Mouse (Mus musculus): ENCODE data around the gene Stmnd1. TPM values are rescaled to one million over a fixed set of nuclear protein-coding genes. Genes with fewer than 3 reads are reported as not detected.
"Not testable (repeated sequence)": the region's sequence is repeated elsewhere in the genome, so short reads cannot be mapped to it uniquely, and the experiment has no call there.

Stmnd1 gene
- polyA plus RNA-seq, 1 experiment, result not detected

DNA sequence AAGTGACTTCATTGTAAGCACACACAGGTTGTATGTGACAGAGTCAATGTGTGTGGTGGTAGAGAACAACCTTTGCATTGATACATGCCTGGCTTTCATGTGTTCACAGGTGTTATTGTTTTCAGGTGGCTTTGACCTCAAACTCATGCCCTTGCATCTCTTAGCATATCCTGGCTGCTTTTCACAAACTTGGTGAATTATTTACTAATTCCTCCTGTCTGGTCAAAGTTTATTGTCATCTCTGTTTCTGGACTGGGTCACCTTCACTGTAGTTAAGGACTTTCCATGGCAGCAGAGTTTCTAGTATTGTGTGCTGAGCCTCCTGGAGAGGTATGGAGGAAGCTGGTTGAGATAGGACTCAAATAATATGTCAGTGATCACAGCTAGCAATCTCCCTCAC lies 20.8 kb downstream of the Stmnd1 start:
- no peak for DNase-seq (ENCODE audit: low read depth)
- TF ChIP-seq POLR2A (IDR thresholded peaks at IDR 0.05; ENCODE audit: borderline replicate concordance, extremely low read depth, insufficient read depth, insufficient read length, poor library complexity, severe bottlenecking) (no peak), CTCF (IDR thresholded peaks at IDR 0.05; ENCODE audit: borderline replicate concordance, extremely low read depth, insufficient read depth, insufficient read length) (no peak)

GRCm38 (mm10) chr13:46297701-46298100 lies 24.2 kb downstream of the Stmnd1 start:
- TF ChIP-seq CTCF (IDR thresholded peaks at IDR 0.05; ENCODE audit: borderline replicate concordance, extremely low read depth, insufficient read depth, insufficient read length) (no peak), POLR2A (IDR thresholded peaks at IDR 0.05; ENCODE audit: borderline replicate concordance, extremely low read depth, insufficient read depth, insufficient read length, poor library complexity, severe bottlenecking) (no peak)
- no peak for DNase-seq (ENCODE audit: low read depth)

DNA sequence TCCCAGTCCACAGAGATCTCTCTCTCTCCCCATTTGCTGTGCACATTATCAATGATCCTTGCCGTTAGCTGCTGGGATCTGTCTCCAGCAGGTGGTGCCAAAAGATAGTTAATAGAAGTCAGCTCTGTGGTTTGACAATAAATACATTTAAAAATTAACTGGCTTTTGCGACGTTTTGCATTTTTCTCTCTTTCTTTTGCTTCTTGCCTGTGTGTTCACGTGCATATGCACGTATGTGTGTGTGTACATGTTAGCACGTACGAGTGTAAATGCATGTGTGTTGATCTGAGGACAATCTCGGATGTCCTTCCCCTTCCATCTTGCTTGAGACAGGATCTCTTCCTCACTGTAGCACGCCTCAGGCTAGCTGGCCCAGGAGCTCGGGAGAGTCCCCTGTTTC lies 37.3 kb downstream of the Stmnd1 start:
- TF ChIP-seq CTCF (IDR thresholded peaks at IDR 0.05; ENCODE audit: borderline replicate concordance, extremely low read depth, insufficient read depth, insufficient read length) (peak; percentile 78; the same call in 1 of the 2 replicates), POLR2A (IDR thresholded peaks at IDR 0.05; ENCODE audit: borderline replicate concordance, extremely low read depth, insufficient read depth, insufficient read length, poor library complexity, severe bottlenecking) (no peak)
- DNase-seq (ENCODE audit: low read depth), result peak; percentile 85

DNA sequence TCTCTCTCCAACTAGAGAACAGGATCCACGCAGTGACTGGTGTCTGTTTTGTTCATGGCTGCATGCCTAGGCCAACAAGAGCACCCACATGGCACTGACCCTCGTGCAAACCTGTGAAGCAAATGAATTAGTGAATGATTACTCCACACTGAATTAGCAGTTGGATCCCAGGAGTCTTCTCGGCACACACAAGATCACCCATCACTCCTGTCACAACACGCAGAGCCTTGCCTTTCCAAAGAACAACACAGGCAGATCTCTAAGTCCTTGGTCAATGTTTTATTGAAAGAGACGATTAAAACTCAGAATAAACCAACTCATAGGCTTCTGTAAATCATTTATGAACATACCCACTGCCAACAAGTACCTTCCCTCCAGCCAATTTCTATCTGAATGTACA lies 39.7 kb downstream of the Stmnd1 start:
- no peak for DNase-seq (ENCODE audit: low read depth)
- TF ChIP-seq POLR2A (IDR thresholded peaks at IDR 0.05; ENCODE audit: borderline replicate concordance, extremely low read depth, insufficient read depth, insufficient read length, poor library complexity, severe bottlenecking) (no peak), CTCF (IDR thresholded peaks at IDR 0.05; ENCODE audit: borderline replicate concordance, extremely low read depth, insufficient read depth, insufficient read length) (no peak)

DNA sequence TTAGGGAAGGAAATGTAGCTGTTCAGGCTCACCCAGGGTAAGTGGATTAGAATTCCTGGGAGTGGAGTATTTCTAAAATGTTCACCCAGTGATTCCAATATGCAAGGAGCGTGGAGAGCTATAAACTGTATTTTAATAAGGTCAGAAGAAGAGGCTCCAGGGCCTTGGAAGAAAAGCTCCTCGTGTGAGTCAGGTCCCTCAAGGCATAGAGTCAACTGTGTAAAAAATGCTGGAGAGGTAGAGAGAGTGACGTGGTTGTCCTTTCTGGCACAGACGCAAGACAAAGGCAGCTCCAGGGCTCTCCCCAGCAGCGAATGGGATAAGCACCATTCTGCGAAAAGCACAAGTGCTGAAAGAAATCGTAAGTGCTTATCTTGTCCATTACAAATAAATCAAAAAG lies 41.6 kb downstream of the Stmnd1 start:
- no peak for TF ChIP-seq CTCF (IDR thresholded peaks at IDR 0.05; ENCODE audit: borderline replicate concordance, extremely low read depth, insufficient read depth, insufficient read length)
- no peak for TF ChIP-seq POLR2A (IDR thresholded peaks at IDR 0.05; ENCODE audit: borderline replicate concordance, extremely low read depth, insufficient read depth, insufficient read length, poor library complexity, severe bottlenecking)
- no peak for DNase-seq (ENCODE audit: low read depth)

DNA sequence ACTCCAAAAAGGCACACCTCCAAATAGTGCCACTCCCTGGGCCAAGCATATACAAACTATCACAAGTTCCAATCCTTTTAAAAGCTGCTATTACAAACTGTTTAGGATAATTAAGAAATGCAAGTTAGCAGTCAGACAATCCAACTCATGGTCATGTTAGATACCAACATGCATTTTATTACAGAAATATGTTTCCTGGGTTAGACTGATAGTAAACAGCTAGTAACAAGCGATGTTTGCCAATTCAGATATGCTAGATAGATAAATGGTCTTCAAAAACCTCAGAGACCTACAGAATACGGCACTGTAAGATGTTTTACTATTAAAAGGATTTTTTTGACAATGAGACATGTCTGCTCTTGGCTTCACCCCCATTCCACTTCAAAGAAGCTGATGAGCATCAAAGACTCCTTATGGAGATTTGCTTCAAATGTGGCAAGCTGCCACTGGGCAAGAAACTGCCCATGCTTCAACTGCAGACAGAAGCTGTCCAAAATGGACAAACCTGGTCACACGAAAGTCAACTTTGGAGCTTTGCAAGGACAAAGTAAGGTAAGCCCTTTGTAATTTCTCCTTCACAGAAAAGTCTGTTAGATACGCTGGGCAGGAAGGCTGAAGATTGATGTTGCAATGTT lies 52.9 kb downstream of the Stmnd1 start:
- DNase-seq (ENCODE audit: low read depth), result no peak
- no peak for TF ChIP-seq POLR2A (IDR thresholded peaks at IDR 0.05; ENCODE audit: borderline replicate concordance, extremely low read depth, insufficient read depth, insufficient read length, poor library complexity, severe bottlenecking)
- TF ChIP-seq CTCF (IDR thresholded peaks at IDR 0.05; ENCODE audit: borderline replicate concordance, extremely low read depth, insufficient read depth, insufficient read length), result no peak

DNA sequence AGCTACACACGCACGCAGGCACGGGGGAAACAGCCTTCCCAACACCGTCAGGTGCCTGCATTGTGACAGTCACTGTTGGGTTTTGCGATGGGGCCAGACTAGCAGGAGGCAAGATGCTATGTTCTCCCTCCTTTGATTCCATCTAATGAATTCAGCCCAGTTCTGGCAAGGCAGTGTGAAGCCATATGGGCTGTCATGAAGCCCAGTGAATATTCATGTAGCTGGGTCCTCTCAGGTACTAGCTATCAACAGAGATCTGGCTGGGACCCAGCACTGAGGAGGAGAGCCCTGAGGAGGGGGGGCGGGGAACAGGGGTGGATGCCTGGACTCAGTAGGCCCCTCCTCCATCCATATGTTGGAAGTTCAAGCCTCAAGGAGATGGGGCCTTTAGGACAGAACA lies 61.5 kb downstream of the Stmnd1 start:
- DNase-seq (ENCODE audit: low read depth), result peak; percentile 94
- no peak for TF ChIP-seq CTCF (IDR thresholded peaks at IDR 0.05; ENCODE audit: borderline replicate concordance, extremely low read depth, insufficient read depth, insufficient read length)
- no peak for TF ChIP-seq POLR2A (IDR thresholded peaks at IDR 0.05; ENCODE audit: borderline replicate concordance, extremely low read depth, insufficient read depth, insufficient read length, poor library complexity, severe bottlenecking)

GRCm38 (mm10) chr13:46336281-46336680 lies 62.8 kb downstream of the Stmnd1 start:
- DNase-seq (ENCODE audit: low read depth), result not testable (repeated sequence)

DNA sequence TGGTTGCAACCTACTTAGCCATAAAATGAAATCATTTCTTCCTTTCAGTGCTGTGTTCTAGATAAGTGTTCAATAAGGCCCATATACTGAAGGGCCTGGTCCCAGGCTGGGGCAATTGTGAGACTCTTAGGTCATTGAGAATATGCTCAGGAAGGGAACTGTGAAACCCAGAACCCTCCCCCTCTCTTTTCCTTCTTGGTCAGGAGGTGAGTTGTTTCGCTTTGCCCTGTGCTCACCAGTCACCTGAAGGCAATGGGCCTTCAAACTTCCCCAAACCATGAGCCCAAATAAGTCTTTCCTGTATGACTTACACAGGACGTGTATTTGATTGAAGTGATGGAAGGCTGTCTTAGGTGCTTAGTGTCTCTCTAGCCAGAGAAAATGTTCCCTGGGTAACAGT lies 64.3 kb downstream of the Stmnd1 start:
- TF ChIP-seq CTCF (IDR thresholded peaks at IDR 0.05; ENCODE audit: borderline replicate concordance, extremely low read depth, insufficient read depth, insufficient read length) (no peak), POLR2A (IDR thresholded peaks at IDR 0.05; ENCODE audit: borderline replicate concordance, extremely low read depth, insufficient read depth, insufficient read length, poor library complexity, severe bottlenecking) (no peak)

DNA sequence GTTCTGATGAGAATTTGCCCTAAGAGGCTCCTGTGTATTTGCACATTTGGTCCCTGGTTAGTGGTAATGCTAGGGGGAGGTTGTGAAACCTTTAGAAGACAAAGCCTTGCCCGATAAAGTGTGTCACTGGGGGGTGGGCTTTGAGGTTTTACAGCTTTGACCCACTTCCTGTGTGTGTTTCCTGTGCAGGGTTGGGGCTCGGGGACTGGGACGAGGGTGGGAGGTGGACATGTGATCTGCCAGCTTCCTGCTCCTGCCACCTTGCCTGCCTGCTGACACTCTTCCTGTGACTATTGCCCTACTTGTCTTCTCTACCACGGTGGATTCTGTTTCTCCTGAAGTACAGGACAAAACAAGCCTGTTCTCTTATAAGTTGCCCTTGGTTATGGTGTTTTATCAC lies 66.4 kb downstream of the Stmnd1 start:
- no peak for DNase-seq (ENCODE audit: low read depth)
- TF ChIP-seq POLR2A (IDR thresholded peaks at IDR 0.05; ENCODE audit: borderline replicate concordance, extremely low read depth, insufficient read depth, insufficient read length, poor library complexity, severe bottlenecking), result no peak
- no peak for TF ChIP-seq CTCF (IDR thresholded peaks at IDR 0.05; ENCODE audit: borderline replicate concordance, extremely low read depth, insufficient read depth, insufficient read length)

More for the DNA sequence above, 64.3 kb downstream of the Stmnd1 start:
- DNase-seq (ENCODE audit: low read depth), result no peak

DNA sequence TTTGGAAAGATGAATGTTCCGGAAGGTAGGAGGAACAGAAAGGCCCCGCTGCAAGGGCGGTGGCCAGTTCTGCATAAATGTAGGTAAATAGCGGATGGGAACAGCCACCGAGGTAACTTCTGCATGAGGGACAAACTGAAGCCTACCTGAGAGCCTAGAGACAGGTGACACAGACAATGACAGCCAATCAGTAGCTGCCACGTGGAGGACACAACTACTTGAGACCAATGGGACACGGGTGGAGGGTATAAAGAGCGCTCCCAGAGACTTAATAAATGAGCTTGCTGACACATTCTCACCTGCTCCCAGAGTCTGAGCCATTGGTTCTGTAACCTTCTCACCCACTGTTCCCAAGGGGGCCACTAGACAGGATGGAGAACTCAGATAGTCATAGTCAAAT lies 67.1 kb downstream of the Stmnd1 start:
- DNase-seq (ENCODE audit: low read depth), result no peak
- TF ChIP-seq POLR2A (IDR thresholded peaks at IDR 0.05; ENCODE audit: borderline replicate concordance, extremely low read depth, insufficient read depth, insufficient read length, poor library complexity, severe bottlenecking) (no peak), CTCF (IDR thresholded peaks at IDR 0.05; ENCODE audit: borderline replicate concordance, extremely low read depth, insufficient read depth, insufficient read length) (no peak)

DNA sequence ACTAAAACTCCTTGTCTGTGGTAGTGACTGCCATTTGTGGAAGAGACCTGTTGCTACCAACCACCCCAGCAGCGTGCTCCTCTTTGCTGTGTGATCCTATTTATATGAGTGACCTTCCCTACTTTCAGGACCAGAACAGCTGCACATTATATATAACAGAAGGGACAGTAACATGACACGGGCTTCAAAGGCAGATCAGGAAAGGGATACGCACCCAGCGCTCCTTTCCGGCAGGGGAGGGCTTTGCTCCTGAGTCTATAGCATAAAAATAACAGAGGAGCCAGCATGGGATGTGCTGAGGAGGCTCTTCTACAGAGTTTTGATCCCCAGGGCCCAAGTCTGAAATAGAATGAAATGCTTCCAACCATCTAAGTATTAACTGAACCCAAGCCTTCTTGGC lies 67.9 kb downstream of the Stmnd1 start:
- DNase-seq (ENCODE audit: low read depth), result no peak
- TF ChIP-seq CTCF (IDR thresholded peaks at IDR 0.05; ENCODE audit: borderline replicate concordance, extremely low read depth, insufficient read depth, insufficient read length), result no peak
- TF ChIP-seq POLR2A (IDR thresholded peaks at IDR 0.05; ENCODE audit: borderline replicate concordance, extremely low read depth, insufficient read depth, insufficient read length, poor library complexity, severe bottlenecking), result no peak

Measured in brain, embryonic 14.5 days (tissue).